Mouse (Mus musculus): ENCODE results near the gene Cav1.

Gene Cav1

DNA sequence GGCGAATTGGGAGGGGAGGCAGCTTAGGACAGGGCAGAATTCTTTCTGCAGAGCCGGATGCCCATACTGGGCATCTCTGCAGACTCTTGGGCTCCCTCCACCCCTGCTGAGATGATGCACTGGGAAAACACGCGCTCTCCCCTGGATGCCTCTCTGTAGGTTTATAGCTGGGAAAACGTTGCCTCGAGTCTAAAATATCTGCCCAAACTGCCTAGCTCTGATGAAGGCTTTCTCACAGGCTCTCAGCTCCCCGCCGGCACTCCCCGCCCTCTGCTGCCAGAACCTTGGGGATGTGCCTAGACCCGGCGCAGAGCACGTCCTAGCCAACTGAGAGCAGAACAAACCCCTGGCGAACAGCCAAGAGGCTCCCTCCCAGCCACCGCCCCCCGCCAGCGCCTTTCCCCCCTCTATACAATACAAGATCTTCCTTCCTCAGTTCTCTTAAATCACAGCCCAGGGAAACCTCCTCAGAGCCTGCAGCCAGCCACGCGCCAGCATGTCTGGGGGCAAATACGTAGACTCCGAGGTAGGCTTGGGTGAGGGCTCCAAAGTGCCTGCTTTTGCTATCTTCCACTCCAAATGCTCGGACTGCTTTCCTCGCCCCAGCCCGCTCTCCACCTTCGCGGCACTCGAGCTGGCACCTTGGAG, at the start of gene Cav1:
Gene Cav1, plus strand, starts transcription at position 382 of the 648 bp plus-strand sequence.
- no peak for DNase-seq (ENCODE audit: low read depth, low spot score)

DNA sequence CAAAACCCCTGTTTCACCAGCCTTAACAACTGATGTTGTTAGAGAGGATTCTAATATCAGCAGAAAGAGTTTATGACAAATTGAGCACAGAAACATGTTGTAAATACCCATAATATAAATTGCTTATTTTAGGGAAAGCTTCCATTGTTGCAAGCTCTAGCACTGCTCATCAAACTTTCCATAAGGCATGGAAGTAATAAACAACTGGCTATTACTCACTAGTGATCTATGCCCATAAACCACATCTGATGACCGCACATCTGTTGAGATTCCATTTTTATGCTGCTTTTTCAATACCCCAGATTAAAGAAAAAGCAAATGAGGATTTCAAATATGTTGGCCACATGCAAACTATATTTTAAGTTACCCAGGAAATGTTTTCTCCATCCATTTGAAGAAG, 48.0 kb upstream of the Cav1 start:
- DNase-seq (ENCODE audit: low read depth, low spot score), result no peak

DNA sequence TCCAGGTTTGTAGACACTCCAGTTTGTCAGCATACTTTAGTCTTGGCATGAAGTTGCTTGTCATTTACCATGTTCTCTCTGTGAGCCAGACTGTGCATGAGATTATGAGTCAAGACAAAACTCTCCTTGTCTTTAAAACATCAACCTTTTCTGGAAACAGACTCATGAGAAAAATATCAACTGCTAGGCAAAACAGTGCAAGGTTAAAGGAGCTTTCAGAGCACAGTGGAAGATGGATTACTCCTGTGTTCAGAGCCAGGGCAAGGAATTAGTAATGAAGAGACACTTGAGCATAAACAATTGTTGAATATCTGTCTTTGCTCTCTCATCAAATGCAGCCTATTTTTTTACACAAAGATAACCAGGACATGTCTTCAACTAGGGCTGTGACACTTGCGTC, 47.2 kb upstream of the Cav1 start:
- no peak for DNase-seq (ENCODE audit: low read depth, low spot score)

DNA sequence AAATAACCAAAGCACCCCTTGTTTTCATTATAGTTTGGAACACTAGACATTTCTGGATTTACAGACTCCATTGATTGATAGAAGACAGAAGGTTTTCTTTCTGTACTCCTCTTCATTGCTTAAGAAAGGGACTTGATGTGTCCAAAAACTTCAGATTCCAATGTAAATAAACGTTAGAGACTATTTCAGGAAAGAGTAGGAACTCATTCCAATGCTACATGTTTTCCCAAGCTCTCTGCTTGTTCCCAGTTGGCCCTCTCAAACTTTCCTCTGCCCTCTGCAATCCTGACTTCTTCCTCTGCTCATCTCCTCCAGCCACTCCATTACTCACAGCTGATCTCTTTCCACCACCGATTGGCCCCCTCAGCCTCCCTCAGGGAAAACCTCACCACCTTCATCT, 43.3 kb upstream of the Cav1 start:
- DNase-seq (ENCODE audit: low read depth, low spot score), result no peak

DNA sequence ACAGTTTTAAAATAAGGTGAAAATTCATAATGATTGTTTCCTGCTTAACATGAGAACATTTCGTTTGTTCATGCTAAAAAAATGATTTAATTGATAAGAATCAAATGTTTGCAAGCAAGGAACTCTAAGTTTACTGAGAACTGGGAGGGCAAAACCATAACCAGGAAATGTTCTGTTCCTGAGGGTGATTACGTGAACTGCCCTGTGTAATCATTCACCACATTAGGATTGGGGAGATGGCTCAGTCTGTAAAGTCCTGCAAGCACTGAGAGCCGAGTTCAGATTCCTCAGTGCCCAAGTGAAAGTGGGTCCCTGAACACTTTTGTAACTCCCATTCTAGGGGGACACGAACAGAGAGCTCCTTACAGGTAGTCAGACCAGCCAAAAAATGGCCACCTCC, 41.1 kb upstream of the Cav1 start:
- DNase-seq (ENCODE audit: low read depth, low spot score), result no peak

DNA sequence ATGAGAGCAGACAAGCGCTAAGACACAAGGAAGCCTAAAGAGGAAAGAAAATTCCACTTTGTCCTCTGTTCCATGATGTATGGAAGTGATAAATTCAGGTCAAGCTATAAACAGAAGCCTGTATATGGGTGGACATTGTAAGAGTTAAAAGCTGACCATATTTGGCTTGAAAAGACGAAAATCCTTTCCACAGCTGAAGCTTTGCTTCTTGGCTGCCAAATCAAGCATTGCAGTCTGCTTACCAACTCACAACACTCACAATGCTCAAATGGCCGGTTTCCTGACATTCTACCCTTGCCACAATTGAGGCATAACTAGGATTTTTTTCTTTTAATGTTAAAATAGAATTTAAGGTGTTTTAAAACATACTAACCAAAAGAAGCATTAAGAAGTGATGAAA, 39.7 kb upstream of the Cav1 start:
- DNase-seq (ENCODE audit: low read depth, low spot score), result no peak

DNA sequence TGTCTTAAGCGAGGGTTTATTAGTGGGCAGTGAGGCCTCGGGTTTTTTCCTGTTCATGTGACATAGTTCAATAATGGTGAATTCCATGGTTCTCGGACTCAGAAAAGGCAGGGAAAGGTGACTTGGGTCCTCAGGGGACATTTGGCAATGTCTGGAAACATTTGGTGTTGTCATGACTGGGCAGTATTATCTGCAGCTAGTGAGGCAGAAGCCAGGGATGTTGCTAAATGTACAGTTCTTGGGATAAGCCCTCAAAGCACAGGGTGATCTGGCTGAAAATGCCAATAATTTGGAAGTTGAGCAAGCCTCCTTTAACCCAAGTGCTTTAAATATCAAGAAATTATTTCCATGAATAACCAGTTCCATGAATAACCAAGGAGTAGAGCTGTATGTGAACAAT, 27.8 kb upstream of the Cav1 start:
- DNase-seq (ENCODE audit: low read depth, low spot score), result no peak

DNA sequence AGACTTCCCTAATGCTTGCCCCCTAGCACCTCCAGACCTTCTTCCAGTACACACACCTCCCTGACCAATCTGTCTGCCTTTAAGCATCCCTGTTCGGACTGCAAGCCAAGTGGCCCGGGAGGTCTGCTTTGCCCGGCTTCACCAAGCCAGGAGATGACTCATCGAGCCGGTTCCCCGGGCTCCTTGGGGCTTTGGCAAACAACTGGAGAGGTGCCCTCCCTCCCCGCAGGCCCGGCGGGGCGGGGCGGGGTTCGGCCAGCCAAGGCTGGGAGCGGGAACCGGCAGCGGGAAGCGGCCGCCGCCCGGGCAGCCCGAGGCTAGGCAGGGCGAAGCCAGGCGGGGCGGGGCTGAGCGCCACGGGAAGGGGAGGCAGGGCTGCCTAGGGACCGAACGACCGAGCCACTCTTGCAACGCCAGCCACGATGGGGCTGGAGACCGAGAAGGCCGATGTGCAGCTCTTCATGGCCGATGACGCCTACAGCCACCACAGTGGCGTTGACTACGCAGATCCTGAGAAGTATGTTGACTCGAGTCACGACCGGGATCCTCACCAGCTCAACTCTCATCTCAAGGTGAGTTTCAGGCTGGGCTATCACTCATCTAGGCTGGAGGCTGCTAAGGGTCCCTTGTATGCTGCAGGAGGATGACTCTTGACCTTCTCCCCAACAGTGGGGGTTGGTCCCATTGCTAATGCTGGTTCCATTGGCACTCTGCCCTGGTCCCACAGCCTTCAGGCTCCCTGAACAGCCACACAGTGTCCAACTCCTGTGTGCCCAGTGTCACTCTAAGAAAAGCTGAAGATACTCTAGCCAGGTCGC, 25.0 kb upstream of the Cav1 start, which contains the start of gene Cav2:
Gene Cav2, plus strand, starts transcription at position 247 of the 818 bp plus-strand sequence.
- no peak for DNase-seq (ENCODE audit: low read depth, low spot score)

DNA sequence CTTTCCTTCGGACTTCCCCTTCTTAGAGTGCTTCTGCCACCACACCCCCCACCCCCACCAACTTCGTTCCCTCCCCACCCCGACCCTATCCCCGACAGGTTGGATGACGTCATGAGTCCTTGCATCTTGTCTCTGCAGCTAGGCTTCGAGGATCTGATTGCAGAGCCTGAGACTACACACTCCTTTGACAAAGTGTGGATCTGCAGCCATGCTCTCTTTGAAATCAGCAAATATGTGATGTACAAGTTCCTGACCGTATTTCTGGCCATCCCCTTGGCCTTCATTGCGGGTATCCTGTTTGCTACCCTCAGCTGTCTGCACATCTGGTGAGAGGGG, 24.4 kb upstream of the Cav1 start:
- DNase-seq (ENCODE audit: low read depth, low spot score), result no peak

DNA sequence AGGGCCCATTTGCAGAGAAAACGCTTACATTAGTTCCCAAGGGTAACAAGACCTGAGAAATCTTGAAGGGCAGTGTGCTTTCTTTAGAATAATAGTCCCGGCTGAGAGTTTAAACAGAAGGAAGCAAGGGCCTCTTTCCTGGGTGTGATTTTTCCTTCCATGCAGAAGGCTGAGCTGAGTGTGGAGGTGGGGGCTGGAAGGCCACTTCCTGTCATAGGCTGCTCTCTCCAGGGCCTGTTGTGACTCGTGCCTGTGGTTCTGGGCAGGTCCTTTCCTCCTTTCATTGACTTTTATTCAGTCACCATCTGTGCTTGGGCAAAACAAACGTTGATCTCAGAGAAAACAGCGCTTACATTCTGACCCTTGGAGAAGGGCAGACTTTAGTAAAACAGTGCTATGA, 24.0 kb upstream of the Cav1 start:
- DNase-seq (ENCODE audit: low read depth, low spot score), result no peak

DNA sequence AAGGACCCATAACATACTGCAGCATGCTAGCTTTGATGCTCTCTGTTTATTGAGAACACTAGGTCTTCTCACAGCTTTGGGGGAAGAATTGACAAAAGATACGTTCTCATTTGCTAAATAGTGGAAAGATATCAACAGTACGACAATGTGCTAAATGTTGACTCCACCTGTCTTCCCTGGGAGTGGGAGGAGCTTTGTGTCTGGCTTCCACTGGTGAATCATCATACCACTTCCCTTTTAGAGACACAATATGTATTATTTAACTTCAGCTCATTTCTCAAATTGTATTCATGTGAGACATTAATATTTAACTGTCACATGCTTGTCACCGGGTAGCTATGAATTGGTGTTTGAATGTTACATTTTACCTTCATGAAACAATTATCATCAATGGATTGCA, 22.3 kb upstream of the Cav1 start:
- no peak for DNase-seq (ENCODE audit: low read depth, low spot score)

DNA sequence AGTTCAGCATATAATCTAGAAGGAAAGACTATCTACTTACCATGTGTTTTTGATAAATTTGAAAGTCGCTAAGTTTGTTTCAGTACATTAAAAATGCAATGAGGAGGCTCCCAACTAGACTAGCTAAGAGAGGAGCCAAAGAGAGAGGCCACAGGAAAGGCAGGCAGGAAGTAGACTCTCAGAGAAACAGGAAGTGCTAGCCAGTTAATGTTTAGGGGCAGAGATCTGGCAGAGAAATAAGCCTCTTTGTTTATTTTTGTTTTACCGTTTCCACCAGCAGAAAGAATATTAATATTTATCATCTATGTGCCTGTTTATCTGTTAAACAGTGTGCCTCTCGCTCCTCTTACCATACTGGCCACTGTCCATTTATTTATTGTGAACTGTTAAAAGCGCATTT, 19.8 kb upstream of the Cav1 start:
- no peak for DNase-seq (ENCODE audit: low read depth, low spot score)

DNA sequence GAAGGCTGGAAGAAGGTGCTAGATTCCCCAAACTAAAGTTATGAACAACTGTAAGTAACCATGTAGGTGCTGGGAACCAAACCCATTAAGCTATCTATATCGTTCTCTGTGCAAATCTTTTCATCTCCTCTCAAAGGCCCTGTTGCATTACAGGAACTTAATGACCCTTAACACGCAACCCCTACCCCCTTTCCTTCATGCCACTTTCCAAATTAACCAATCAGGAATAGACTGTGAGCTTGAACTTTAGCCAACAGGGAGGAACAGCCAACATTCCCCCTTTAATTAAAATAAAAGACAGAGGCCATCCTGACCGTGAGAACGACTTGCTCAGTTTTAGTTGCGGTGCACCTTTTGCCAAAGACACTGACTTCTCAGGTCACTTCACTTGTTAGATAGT, 11.0 kb upstream of the Cav1 start:
- no peak for DNase-seq (ENCODE audit: low read depth, low spot score)

DNA sequence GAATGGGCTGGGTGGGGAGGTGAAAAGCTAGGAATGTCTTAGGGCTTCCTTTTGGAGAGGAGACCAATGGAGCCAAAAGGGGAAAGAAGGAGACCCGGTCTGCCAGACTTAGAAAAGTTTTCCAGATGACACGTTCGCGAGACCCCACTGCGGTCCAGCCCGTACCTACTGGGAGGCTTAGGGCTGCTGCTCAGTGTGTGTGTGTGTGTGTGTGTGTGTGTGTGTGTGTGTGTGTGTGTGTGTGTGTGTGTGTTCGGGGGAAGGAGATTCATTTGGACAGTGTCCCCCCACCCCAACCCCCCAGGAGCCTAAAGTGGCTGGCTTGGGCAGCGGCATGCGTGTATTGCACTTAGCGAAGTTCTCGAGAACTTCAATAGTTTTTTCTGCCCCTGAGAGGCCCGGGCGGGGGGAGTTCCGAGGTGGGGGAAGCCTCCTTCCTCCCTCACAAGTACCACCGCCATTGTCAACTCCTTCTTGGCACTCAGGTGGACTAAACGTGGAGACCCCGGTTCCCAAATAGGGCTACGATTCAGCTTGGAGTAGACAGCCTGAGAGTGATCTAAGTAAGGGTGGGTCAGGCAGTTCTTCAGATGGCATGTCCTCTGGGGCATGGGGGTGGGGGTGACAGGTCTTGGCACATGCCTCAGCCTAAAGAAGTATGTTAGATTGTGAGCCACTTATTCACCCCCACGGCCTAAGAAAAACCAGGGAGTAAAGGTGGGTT, 629 bp downstream of the Cav1 start:
- DNase-seq (ENCODE audit: low read depth, low spot score), result no peak

DNA sequence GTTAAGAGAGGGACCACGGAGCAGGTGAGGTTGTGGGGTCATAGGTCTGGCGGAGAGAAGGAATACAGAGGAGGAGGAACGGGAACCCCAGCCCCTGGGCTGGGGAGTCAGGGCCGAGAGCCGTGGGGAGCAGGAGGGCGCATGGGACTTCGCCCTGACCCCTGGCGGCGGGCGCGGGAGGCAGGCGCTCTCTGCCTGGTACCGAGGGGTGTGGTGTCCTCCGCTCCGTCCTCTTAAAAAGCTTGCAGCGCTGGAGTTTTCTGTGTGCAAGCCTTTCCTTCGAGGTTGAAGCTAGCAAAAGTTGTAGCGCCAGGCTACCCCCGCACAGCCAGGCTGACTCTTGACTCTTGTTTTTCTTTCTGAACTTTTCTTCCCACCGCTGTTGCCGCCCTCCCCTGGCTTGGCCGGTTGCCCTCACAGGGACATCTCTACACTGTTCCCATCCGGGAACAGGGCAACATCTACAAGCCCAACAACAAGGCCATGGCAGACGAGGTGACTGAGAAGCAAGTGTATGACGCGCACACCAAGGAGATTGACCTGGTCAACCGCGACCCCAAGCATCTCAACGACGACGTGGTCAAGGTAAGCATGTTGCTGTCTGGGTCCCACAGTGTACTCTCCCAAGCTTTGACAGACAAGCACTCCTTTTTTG, 1.5 kb downstream of the Cav1 start:
- no peak for DNase-seq (ENCODE audit: low read depth, low spot score)

DNA sequence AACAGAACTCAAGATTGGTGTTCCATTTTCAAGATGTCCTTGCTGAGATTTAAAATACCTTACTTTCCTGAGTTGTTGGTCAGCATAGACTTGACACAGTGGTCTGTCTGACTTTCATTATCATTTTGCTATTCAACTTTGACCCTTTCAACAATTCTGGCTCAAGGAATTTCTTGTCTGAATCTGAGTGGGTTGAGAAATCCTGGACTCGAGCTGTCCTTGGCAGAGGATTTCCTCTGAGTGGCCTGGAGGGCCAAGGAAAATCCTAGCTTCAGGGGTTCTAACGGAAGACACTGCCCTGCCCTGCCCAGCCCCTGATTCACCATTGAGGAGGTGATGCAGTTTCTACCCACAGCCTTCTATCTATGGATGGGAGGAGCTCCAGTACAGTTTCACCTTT, 2.5 kb downstream of the Cav1 start:
- DNase-seq (ENCODE audit: low read depth, low spot score), result no peak

DNA sequence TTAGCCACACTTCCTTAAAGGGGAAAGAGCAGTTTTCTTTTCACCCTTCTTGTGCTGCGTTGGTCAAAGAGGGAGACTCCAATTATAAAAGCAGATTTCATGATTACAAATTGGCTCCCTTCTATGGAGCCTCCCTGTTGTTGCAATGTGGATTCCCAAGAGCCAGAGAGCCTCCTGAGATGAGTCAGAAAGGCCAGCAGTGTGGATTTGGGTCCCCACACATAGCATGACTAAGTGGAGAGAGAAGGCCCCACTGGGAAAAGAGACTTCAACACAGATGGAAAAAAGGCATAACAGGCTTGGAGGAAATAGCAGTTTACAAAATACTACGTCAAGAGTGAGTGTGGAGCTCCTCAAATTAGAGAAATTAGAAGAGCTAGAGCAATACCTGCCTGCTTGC, 3.1 kb downstream of the Cav1 start:
- no peak for DNase-seq (ENCODE audit: low read depth, low spot score)

DNA sequence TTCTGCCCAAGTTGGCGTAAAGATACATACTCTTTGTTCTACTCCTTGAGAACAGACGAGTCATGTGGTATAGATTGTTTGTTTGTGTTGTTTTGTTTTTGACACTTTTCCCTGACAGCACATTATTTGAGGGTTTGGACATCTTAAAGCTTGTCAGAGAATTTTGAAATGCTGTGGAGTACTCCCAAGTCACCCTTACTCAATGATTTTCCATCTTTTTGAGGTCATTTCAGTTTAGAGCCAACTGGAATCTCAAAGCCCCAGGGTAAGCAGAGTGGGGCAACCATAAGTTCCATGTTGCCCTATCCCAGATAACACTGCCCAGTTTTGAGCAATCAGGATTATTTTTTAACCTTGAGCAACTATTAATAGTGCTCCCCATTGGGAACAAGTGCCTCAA, 8.1 kb downstream of the Cav1 start:
- no peak for DNase-seq (ENCODE audit: low read depth, low spot score)

DNA sequence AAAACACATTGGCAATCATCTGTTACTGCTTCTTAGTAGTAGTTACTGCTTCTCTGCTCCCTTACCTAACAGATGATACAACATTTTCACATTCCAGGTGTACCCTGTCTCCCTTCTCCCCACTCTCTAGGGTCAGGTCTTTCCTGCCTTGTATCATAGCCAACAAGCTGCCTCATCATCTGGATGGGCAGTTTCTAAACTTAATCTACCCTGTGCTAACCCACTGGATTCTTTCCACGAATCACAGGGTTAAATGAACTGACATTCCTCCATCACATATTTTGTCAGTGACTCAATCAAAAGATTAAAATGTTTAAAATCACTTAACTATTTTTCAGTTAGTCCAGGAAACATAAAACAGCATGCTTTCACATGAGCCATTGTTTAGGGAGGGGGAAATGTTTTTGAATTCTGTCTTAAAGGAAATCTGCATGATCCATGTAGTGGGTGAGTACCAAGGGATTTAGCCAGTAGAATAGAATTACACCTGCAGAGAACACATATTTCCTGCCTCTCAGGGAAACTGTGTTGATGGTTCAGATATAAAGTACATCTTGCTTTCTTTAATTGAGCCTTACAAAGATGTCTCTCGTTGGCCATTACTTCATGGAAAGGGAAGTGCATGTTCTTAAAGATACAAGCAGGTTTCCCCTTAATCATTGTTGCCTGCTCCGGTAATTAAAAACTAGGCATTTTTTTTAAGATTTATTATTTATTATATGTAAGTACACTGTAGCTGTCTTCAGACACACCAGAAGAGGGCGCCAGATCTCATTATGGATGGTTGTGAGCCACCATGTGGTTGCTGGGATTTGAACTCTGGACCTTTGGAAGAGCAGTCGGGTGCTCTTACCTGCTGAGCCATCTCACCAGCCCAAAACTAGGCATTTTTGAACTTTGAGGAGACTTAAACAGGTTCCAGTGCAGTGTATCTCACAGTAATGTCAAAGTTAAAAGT, 8.8 kb downstream of the Cav1 start:
- DNase-seq (ENCODE audit: low read depth, low spot score), result no peak

DNA sequence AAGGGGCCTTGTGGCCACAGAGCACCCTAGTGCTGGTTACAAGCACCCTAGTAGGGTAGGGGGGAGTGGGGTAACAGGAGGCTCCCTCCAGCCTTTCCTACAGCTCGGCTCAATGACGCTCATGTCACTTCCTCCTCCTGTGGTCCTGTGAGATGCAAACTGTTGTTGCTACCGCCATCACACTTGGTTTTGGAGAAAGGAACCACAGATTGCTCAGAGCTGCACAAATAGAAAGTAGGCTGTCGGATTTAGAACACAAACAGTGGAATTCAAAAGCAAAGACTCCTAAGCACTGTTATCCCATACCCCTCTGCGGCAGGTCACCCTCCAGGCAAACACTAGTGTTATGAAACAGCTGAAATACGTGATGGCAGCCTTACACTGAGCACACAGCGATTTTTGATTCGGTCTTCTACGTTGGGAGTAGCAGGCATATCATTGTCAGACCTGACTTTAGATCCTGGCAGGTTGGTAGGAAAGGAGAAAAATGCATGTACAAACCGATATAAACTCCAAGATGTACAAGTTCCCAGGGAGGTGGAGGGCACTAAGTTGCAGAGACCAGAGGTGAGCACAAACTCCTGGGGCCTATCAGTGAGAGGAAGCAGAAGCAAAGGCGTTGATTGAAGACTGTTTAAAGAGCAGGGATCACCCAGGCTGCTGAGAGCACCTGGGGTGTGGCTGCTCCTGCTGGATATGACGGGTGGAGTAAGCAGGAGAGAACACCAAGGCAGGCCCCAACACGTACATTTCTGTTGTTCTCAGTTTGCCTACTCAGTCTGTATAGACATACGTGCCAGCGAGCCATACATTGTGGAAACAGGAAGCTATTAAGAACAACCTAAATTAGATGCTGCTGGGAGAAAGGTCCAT, 10.4 kb downstream of the Cav1 start:
- no peak for DNase-seq (ENCODE audit: low read depth, low spot score)
